Mouse (Mus musculus) lung, postnatal 0 days (tissue): ENCODE results near the gene Sh2d1b2.

Source experiments
- CTCF ChIP-seq: IDR thresholded peaks from 2 replicates; pipeline ENCODE4 v1.5.1; 2016; ENCODE audit warnings: antibody characterized with exemption, mild to moderate bottlenecking
- EP300 ChIP-seq: IDR thresholded peaks from 2 replicates; pipeline ENCODE4 v1.6.1; 2016; ENCODE audit warnings: antibody characterized with exemption, mild to moderate bottlenecking, control low read depth

- TF ChIP-seq CTCF (no peak), EP300 (no peak)
These were observed 44.5 kb downstream of the Sh2d1b2 start, which contains the start of gene Sh2d1b1 for GRCm38 (mm10) chr1:170277016-170277415.
